Mouse (Mus musculus) cortical plate, adult 2 months (tissue): ENCODE measurements around the gene Fgd6.

ENCODE experiments used
- CTCF ChIP-seq: fragments of 200-500 bp; IDR thresholded peaks from 2 replicates; pipeline ENCODE4 v1.5.1; 2011; ENCODE audit warnings: mild to moderate bottlenecking, control low read depth, low read length; ENCODE audit not compliant: insufficient read depth; ENCODE audit errors: extremely low read depth
- POLR2A ChIP-seq: fragments of 200-500 bp; IDR thresholded peaks from 2 replicates; pipeline ENCODE4 v1.6.1; 2011; ENCODE audit warnings: mild to moderate bottlenecking, low read length, control low read depth; ENCODE audit not compliant: insufficient read depth; ENCODE audit errors: extremely low read depth

- TF ChIP-seq POLR2A, result no peak
- no peak for TF ChIP-seq CTCF
Observed at GRCm38 (mm10) chr10:94049121-94049520, 13.3 kb downstream of the Fgd6 start.
